Mouse (Mus musculus) CH12.LX (cell line): ENCODE measurements around the gene Tnmd.

Experiments
- BHLHE40 ChIP-seq: IDR thresholded peaks from 2 replicates; pipeline ENCODE4 v1.6.1; 2011; ENCODE audit warnings: mild to moderate bottlenecking, low read depth, low read length, improper control_type of control experiment
- CHD2 ChIP-seq: IDR thresholded peaks from 2 replicates; pipeline ENCODE4 v1.6.1; 2011; ENCODE audit warnings: low read length, improper control_type of control experiment
- CTCF ChIP-seq, 2 experiments: IDR thresholded peaks in 1 of 2; conservative IDR thresholded peaks in 1 of 2; 2 replicates each; pipeline ENCODE4 v1.5.1; 2011 to 2012; ENCODE audit warnings: low read depth in 2 of 2, low read length in 2 of 2, improper control_type of control experiment in 1 of 2, inconsistent platforms in 1 of 2, mild to moderate bottlenecking in 1 of 2, moderate library complexity in 1 of 2
- E2F4 ChIP-seq: IDR thresholded peaks from 2 replicates; pipeline ENCODE4 v1.6.1; 2011; ENCODE audit warnings: low read depth, low read length, improper control_type of control experiment; ENCODE audit not compliant: insufficient replicate concordance
- EP300 ChIP-seq: IDR thresholded peaks from 2 replicates; pipeline ENCODE4 v1.6.1; 2011; ENCODE audit warnings: low read length, improper control_type of control experiment
- HCFC1 ChIP-seq: IDR thresholded peaks from 2 replicates; pipeline ENCODE4 v1.6.1; 2012; ENCODE audit warnings: low read depth, mild to moderate bottlenecking, inconsistent platforms, low read length, improper control_type of control experiment
- JUN ChIP-seq: IDR thresholded peaks from 2 replicates; pipeline ENCODE4 v1.6.1; 2011; ENCODE audit warnings: low read depth, mild to moderate bottlenecking, low read length, improper control_type of control experiment, moderate library complexity; ENCODE audit not compliant: insufficient read depth
- MAX ChIP-seq: IDR thresholded peaks from 2 replicates; pipeline ENCODE4 v1.6.1; 2011; ENCODE audit warnings: low read length, improper control_type of control experiment
- MXI1 ChIP-seq: IDR thresholded peaks from 2 replicates; pipeline ENCODE4 v1.6.1; 2011; ENCODE audit warnings: mild to moderate bottlenecking, low read depth, low read length, improper control_type of control experiment
- POLR2A ChIP-seq: IDR thresholded peaks from 2 replicates; pipeline ENCODE4 v1.6.1; 2011; ENCODE audit warnings: low read depth, mild to moderate bottlenecking, improper control_type of control experiment, low read length
- ZC3H11A ChIP-seq: IDR thresholded peaks from 2 replicates; pipeline ENCODE4 v1.6.1; 2012; ENCODE audit warnings: low read depth, mild to moderate bottlenecking, inconsistent platforms, low read length, improper control_type of control experiment
- ZMIZ1 ChIP-seq: IDR thresholded peaks from 2 replicates; pipeline ENCODE4 v1.6.1; 2012; ENCODE audit warnings: low read depth, mild to moderate bottlenecking, inconsistent platforms, low read length, improper control_type of control experiment

DNA sequence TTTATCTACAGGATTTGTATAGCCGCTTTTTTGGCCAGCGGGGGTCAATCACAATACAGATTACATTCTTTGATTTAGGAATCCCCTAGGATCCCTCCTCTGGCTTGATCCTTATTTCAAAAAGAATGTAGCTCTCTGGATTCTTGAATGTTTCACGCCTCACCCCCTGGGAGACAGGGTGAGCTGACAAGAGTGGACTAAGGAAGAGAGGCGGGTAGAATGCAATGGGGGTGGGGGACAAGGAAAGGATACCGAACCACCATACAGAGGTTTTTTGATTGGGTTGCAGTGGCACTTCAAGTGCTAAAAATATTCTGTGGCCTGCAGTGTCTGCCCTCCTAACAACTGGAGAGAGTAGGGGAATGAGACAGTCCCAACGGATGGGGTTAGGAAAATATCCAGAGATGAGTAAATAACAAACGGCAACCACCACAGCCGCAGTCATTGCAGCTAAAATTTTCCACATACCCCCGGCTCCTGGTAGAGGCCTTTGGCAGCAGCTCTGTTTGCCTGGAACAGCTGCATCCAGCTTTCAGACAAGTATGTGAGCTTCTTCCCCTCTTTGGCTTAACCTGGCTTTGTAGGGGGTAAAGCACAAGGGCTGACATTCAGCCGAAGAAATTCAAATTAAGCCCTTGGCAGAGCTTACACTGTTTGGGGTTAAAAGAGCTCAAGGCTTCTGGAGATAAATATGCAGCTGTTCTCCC, 60.8 kb downstream of the Tnmd start:
- TF ChIP-seq ZMIZ1 (no peak), E2F4 (no peak), CTCF (conservative IDR thresholded peaks at IDR 0.05 in 1 of 2, IDR thresholded peaks at IDR 0.05 in 1 of 2; ENCODE audit: low read depth in 2 of 2, low read length in 2 of 2) (no peak), JUN (no peak), EP300 (no peak), ZC3H11A (no peak), BHLHE40 (no peak), HCFC1 (no peak), POLR2A (no peak), MXI1 (no peak), CHD2 (no peak), MAX (no peak)
